Mouse (Mus musculus): ENCODE data around the gene Map3k7.

Map3k7 gene

DNA sequence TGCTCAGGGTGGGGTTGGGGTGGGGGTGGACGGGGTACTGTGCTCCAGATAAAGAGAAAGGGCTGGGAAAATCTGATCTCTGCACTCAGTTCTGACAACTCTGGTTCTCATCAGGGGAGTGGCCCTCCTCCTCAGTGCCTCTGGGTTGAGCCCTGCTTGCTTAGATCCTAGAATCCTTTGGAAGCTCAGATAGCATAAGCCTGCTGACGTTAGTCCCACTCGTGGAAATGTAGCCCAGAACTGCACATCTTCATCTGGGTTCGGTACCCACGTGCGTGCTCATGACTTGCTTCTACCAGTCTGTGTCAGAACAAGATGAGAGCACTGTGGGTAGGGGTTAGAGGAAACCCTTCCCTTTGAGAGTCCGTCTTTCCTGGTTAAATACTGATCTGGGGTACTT lies 92.5 kb downstream of the Map3k7 start:
- in situ Hi-C loops (cut with MboI, MseI), result loop anchor here (5.0 to 10.0 kb wide), 4 partner anchors 176 to 518 kb away; no protein-coding TSS in a partner anchor

DNA sequence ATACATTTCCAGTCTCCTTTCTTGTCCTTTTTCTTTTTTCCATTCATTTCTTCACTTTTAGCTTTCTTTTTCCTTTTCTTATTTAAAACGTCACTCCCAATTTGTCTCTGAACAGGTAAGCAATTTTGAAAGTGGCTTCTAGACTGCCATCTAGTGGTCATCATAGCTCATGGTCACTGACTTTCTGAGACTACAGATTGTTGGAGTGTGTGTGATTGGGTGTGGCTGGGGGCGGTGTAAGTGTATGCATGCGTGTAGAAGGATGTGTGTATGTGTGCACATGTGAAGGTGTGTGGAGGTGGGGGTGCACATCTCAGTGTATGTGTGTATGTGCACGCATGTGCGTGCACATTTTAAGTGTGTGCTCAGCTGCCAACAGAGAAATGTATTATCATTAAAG lies 93.2 kb downstream of the Map3k7 start:
- in situ Hi-C loops (cut with MboI, MseI), result loop anchor here (5.0 to 10.0 kb wide), 4 partner anchors 175 to 518 kb away; no protein-coding TSS in a partner anchor

DNA sequence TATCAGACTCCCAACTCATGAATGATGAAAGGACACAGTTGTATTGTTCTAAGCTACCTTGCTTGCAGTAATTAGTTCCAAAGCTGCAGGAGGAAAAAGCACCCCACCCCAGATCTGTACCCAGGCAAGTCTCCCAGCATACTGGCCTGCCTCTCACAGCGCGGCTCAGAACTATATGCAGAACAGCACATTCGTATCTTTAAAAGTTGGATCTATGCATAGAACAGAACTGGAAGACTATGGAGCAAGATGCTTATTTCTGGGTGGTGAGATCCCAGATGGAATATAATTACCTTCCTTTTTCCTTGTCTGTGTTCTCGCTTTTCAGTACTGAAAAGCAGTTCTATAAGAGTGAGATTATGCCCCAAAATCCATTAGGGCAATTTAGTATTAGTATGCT lies 96.8 kb downstream of the Map3k7 start:
- in situ Hi-C loops (cut with MboI, MseI), result no loop called here

DNA sequence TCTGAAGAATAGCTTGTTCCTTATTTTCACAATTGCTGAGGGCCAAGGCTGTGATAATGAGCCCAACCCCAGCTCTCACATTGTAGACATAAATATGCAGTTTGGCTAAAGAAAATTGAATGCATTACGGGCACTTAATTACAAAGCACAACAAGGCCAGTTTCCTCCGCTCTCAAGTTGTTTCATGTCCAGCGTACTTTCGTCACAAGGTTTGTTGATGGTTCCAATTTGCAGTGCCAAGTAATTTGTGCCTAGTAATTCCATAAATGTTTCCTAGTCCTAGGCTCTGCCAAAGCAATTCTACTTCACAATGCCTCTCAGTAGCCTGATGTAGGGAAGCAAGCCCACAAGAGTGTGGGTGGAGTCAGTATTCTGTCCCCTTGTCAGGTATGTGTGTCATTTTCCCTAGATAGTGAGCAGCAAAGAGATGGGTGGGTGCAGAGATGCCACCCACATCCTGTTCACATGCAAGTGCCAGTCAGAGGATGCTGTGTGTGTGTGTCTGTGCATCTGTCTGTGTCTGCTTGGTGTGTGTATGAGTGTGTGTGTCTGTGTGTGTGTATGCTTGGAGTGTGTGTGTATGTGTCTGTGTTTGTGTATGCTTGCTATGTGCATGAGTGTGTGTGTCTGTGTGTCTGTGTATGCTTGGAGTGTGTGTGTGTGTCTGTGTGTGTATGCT lies 98.6 kb downstream of the Map3k7 start:
- in situ Hi-C loops (cut with MboI, MseI), result no loop called here

DNA sequence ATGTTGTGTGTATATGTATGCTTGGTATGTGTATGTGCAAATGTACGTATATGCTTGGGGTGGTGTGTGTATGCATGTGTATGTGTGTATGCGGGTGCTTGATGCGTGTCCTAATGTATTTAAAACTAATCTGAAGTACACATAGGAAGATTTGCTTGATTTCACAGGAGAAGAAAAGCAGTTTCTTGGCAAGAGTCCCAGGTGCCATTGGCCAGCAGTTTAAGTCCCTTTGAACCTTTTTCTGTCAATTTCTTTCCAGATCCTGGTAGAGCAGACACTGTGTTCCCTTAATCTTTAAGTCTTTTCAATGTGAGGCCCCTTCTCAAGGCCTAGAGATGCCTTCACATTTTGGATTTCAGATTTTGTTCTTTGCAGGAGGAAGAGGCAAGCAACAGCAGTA lies 99.4 kb downstream of the Map3k7 start:
- in situ Hi-C loops (cut with MboI, MseI), result no loop called here

Data from regulatory T cell (primary cell).